Mouse (Mus musculus): ENCODE results near the gene Olfr1299.

DNA sequence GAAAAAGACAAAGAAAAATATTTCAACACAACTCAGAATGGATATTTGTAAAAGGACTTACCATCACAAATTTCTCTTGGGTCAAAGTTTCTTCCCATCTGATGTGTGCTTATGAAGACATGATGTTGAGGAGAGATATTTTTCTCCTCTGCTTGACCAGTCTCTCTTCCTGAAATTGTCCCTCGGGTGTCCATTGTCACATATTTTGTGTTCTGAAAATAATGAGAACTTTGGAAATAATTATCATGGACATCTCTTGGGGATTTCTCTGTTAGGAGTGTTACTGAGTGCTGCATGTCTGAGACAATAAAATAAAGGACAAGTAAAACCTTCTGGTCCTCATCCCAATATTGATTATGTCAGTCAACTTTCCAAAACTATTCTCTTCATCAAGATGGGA, 12.1 kb upstream of the Olfr1299 start, which contains the start of gene Olfr1298:
- TF ChIP-seq CHD2 (IDR thresholded peaks at IDR 0.05; ENCODE audit: low read depth, low read length) (no peak), ZC3H11A (IDR thresholded peaks at IDR 0.05; ENCODE audit: borderline replicate concordance, low read depth, low read length) (no peak), HCFC1 (IDR thresholded peaks at IDR 0.05; ENCODE audit: borderline replicate concordance, insufficient read depth, low read length) (no peak)
